Mouse (Mus musculus) forebrain, embryonic 10.5 days (tissue): Measurements from ENCODE around the gene Os9. TPM values are rescaled to one million over a fixed set of nuclear protein-coding genes. Genes with fewer than 3 reads are reported as not detected.
A peak's percentile ranks its signal among the peaks of the same experiment; 100 is the strongest.
"Not testable (repeated sequence)": the region's sequence is repeated elsewhere in the genome, so short reads cannot be mapped to it uniquely, and the experiment has no call there.

ENCODE experiments used
- DNase-seq: peaks from one replicate; pipeline ENCODE4 v3.0.0-alpha.2; 2017; ENCODE audit warnings: low spot score; ENCODE audit errors: extremely low spot score
- H3K27ac ChIP-seq: fragments of 300-500 bp; sonication (generic); 2 replicates; pipeline ENCODE4 v1.5.1; 2016; ENCODE audit warnings: mild to moderate bottlenecking
- H3K27me3 ChIP-seq: fragments of 300-500 bp; sonication (generic); 2 replicates; pipeline ENCODE4 v1.6.1; 2016; ENCODE audit warnings: mild to moderate bottlenecking; ENCODE audit not compliant: poor library complexity, severe bottlenecking
- H3K36me3 ChIP-seq: fragments of 300-500 bp; sonication (generic); replicated peaks from 2 replicates; pipeline ENCODE4 v1.6.1; 2016; ENCODE audit warnings: mild to moderate bottlenecking, moderate library complexity
- H3K4me1 ChIP-seq: fragments of 300-500 bp; sonication (generic); 2 replicates; pipeline ENCODE4 v1.6.1; 2016
- H3K4me3 ChIP-seq: fragments of 300-500 bp; sonication (generic); 2 replicates; pipeline ENCODE4 v1.5.1; 2016; ENCODE audit warnings: mild to moderate bottlenecking, moderate library complexity
- H3K9me3 ChIP-seq: fragments of 300-500 bp; sonication (generic); 2 replicates; pipeline ENCODE4 v1.6.1; 2016; ENCODE audit warnings: mild to moderate bottlenecking, moderate library complexity
- WGBS: fragments of 180-500 bp; shearing (Covaris S2); methylation state at CpG from one replicate; pipeline ENCODE4 v1.1.7; 2016; 5-methylcytosine and 5-hydroxymethylcytosine counted together
- polyA plus RNA-seq: library from polyadenylated mRNA; unstranded; fragments of >200 nt; fragmentation: Nextera tagmentation; extraction: Ambion mirVana; gene quantifications from 2 replicates; pipeline ENCODE4 v1.2.1, GENCODE M21; 2016

Os9 gene
- polyA plus RNA-seq, 1 experiment from 2014 or later: 54.2 TPM

- Histone ChIP-seq H3K27ac (no peak overlapping the region), H3K36me3 (no peaks in the 10 kb centered on the region), H3K27me3 (no peaks in the 10 kb centered on the region), H3K4me1 (peaks cover 5% of the 10 kb centered on the region; the same call in 1 of the 2 replicates), H3K4me3 (no peak overlapping the region), H3K9me3 (no peaks in the 10 kb centered on the region)
- DNase-seq: no peak
- WGBS: 90% methylated on average over 11 of the region's 11 CpGs
Observed at GRCm38 (mm10) chr10:127140971-127141370, 20.0 kb upstream of the Os9 start.

DNA sequence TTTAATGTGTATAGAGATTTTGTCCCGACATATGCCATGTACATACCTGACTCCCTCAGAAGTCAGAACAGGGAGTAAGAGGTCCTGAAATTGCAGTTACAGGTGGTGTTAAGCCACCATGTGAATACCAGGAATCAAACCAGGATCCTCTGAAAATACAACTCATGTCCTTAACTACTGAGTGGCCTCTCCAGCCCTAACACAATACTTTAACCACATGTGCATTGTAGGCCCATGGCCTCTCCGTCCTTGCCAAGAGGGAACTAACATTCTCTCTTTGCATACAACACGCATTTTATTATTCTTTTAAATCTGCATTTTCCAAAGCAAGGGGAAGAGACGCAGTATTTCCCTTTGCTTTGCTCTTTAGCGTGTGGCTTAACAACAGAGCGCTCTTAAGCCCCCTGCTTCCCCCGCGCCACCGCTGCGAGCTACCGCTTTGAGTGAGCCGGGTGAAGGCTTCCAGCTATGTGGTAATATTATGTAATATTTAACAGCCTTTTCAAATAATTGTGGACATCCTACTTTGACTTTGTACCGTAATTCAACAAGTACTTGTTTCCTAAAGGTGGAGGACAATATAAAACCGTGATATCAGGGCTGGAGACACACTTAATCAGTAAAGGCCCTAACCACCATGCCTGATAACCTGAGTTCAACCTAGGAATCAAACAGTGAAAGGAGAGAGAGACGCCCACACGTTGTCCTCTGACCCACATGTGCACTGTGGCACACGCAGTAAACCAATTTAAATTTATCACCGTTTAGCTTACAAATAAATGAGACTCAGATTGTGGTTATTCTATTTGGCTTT lies 17.6 kb upstream of the Os9 start:
- Histone ChIP-seq H3K9me3 (no peaks in the 10 kb centered on the region), H3K4me3 (no peak overlapping the region), H3K36me3 (no peaks in the 10 kb centered on the region), H3K27ac (no peak overlapping the region), H3K4me1 (no peaks in the 10 kb centered on the region; the same call in 1 of the 2 replicates), H3K27me3 (no peaks in the 10 kb centered on the region)
- DNase-seq: no peak
- 92% methylated on average over 18 of the region's 18 CpGs for WGBS

GRCm38 (mm10) chr10:127137896-127138295 lies 17.0 kb upstream of the Os9 start:
- Histone ChIP-seq H3K27ac (no peak overlapping the region), H3K4me1 (no peaks in the 10 kb centered on the region; the same call in 1 of the 2 replicates), H3K9me3 (no peaks in the 10 kb centered on the region), H3K4me3 (no peak overlapping the region), H3K27me3 (no peaks in the 10 kb centered on the region), H3K36me3 (no peaks in the 10 kb centered on the region)
- WGBS: 91% methylated on average over 3 of the region's 3 CpGs
- DNase-seq: no peak

DNA sequence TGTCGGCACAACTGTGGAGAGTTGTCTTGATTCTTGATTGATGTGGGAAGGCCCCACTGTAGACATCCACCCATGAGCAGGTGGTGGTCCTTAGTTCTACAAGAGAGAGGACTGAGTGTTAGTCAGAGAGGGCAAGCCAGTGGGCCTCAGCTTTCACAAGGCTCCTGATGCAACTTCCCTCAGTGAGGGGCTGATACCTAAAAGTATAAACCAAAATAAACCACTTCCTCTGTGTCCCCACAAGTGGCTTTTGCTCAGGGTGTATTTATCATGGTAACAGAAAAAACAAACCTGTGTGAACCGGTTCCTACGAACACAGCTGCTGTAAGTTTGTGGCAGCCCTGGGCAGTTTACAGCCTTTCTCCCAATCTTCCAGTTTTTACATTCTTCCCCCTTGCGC lies 15.6 kb upstream of the Os9 start:
- Histone ChIP-seq H3K27ac (no peak overlapping the region), H3K4me1 (peaks cover 5% of the 10 kb centered on the region; the same call in 1 of the 2 replicates), H3K36me3 (no peaks in the 10 kb centered on the region), H3K27me3 (no peaks in the 10 kb centered on the region), H3K4me3 (no peak overlapping the region), H3K9me3 (no peaks in the 10 kb centered on the region)
- WGBS: 91% methylated on average over 4 of the region's 4 CpGs
- DNase-seq: no peak

DNA sequence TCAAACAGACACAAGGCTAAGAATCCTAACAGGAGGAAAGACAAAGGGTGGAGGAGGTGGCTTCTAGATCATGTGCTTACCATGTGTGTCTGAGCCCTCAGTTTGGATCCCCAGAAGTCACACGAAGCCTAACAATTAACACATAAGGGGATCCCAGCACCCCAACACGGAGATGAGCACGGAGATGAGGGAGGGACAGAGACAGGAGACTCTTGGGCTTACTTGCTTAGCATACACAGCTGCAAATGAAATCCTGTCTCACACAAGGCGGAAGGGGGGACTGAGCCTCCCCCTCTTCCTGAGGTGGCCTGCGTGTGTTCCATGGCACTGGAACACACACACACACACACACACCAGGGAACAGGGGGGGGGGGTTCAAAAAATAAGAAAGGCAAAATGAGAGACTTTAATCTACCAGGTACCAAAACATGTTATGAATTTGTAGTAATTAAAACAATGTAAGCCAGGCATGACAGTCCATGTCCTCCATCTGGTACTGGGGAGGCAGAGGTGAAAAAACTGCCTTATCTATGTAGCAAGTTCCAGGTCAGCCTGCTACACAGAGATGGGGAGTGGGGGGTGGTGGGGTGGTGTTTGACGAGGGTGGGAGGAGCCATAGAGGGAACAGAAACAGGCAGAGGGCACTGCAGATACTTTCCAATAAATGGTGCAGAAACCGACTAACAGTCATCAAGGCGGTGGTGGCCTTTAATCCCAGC lies 14.3 kb upstream of the Os9 start:
- no peaks in the 10 kb centered on the region for H3K27me3 ChIP-seq
- 60% methylated on average over 8 of the region's 8 CpGs for WGBS
- no peak overlapping the region for H3K4me3 ChIP-seq
- no peaks in the 10 kb centered on the region for H3K9me3 ChIP-seq
- H3K4me1 ChIP-seq: peaks cover 5% of the 10 kb centered on the region; the same call in 1 of the 2 replicates
- no peak for DNase-seq
- no peak overlapping the region for H3K27ac ChIP-seq
- no peaks in the 10 kb centered on the region for H3K36me3 ChIP-seq

GRCm38 (mm10) chr10:127134394-127135035 lies 13.6 kb upstream of the Os9 start:
- 88% methylated on average over 3 of the region's 3 CpGs for WGBS
- not testable (repeated sequence) for H3K27me3 ChIP-seq, H3K36me3 ChIP-seq, H3K4me3 ChIP-seq, H3K27ac ChIP-seq, H3K4me1 ChIP-seq, H3K9me3 ChIP-seq, DNase-seq

DNA sequence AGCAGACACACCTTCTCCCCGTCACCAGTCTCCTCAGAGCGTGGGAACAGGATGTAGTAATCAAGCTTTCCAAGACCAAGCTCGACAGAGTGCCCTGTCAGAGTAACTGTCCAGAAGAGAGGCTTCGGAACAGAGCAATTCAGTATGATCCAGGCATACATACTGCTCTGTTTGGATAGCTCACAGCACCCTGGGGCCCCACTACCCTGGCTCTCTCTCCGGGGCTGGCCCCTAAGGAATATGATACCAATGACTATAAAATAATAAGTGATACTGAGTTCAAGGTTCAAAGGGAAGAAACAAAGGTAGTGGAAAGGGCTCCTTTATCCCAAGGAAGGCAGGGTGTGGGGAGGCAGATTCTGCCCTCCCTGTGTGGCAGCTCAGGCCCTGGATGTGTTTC lies 11.5 kb upstream of the Os9 start:
- Histone ChIP-seq H3K27ac (no peak overlapping the region), H3K4me3 (no peak overlapping the region), H3K36me3 (no peaks in the 10 kb centered on the region), H3K4me1 (peaks cover 5% of the 10 kb centered on the region; the same call in 1 of the 2 replicates), H3K27me3 (no peaks in the 10 kb centered on the region), H3K9me3 (no peaks in the 10 kb centered on the region)
- DNase-seq: no peak
- 75% methylated on average over 5 of the region's 5 CpGs for WGBS

DNA sequence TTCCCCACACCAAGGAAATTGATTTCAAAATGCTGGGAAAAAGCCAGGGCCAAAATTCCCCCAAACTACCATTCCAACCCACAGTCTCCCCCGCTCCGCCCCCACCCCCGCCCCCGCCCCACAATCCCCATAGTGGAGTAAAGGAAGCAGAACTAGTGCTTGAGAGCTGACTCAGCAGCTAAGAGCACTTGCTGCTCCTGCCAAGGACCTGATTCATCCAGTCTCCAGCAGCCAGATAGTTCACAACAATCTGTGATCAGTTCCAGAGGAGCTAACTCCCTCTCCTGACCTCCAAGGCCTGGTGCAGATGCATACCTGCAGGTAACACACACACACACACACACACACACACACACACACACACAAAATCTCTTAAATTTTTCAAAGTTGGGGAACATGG lies 8.5 kb upstream of the Os9 start:
- 66% methylated on average over 4 of the region's 4 CpGs for WGBS
- no peak overlapping the region for H3K4me3 ChIP-seq
- DNase-seq: no peak

GRCm38 (mm10) chr10:127127711-127128279 lies 6.9 kb upstream of the Os9 start:
- 86% methylated on average over 7 of the region's 7 CpGs for WGBS
- no peak for DNase-seq
- no peaks in the 10 kb centered on the region for H3K9me3 ChIP-seq

More for the DNA sequence above, 8.5 kb upstream of the Os9 start:
- Histone ChIP-seq H3K36me3 (no peaks in the 10 kb centered on the region), H3K4me1 (0 out of 2 replicates have a peak, but pooled peaks cover 5% of the 10 kb centered on the region), H3K9me3 (no peaks in the 10 kb centered on the region), H3K27ac (no peak overlapping the region), H3K27me3 (no peaks in the 10 kb centered on the region)

DNA sequence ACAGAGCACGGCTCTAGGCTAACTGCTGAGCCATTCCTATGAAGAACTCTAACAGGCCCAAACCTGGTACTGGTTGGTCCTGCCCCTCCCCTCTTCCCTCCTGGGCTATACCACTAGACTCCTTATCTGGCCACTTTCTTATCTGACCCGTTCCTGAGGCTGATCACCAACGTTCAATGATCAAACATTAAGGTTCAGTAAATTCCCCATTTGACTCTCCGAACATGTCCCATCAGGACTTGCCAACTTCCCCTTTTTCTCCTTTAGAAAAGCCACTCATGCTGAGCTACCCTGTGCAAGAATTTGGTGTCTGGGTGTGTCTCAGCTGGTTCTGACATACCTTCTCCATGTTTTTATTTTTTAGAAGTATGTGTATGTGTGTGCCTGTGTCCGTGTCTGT lies 5.6 kb upstream of the Os9 start:
- Histone ChIP-seq H3K27me3 (no peaks in the 10 kb centered on the region), H3K4me1 (peaks cover 18% of the 10 kb centered on the region), H3K9me3 (no peaks in the 10 kb centered on the region), H3K4me3 (no peak overlapping the region), H3K27ac (no peak overlapping the region), H3K36me3 (no peaks in the 10 kb centered on the region)
- DNase-seq: no peak
- 87% methylated on average over 5 of the region's 5 CpGs for WGBS

More at GRCm38 (mm10) chr10:127127711-127128279, 6.9 kb upstream of the Os9 start:
- Histone ChIP-seq H3K27me3 (no peaks in the 10 kb centered on the region), H3K4me3 (no peak overlapping the region), H3K36me3 (no peaks in the 10 kb centered on the region), H3K27ac (no peak overlapping the region), H3K4me1 (peaks cover 12% of the 10 kb centered on the region)

DNA sequence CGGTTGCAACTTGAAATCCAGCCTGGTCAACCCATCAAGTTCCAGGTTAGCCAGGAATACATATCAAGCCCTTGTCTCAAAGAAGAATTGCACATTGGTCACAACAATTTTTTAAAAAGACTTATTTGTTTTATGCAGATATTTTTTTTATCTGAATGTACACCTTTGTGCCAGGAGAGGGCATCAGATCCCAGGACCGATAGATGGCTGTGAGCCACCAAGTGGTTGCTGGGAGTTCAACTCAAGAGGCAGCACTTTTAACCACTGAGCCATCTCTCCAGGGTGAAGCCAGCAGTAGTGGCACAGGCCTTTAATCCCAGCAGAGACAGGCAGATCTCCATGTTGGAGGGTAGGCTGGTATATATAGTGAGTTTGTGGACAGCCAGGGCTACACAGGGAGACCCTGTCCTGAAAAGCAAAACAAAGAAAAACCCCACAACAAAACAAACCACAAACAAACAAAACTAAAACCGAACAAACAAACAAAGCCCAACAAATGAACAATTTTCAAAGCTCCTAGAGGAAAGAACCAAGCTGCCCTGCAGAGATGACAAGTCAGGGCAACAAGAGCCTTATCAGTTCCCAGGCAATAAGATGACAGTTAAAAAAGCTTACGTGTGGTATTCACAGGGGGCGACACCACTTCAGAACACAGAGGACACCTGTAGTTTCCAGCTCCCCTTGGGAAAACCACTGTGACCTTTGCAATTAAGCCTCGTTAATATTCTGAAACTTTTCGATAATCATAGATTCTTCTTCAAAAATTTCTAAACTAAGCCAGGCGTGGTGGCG lies 4.5 kb upstream of the Os9 start:
- H3K27ac ChIP-seq: no peak overlapping the region

DNA sequence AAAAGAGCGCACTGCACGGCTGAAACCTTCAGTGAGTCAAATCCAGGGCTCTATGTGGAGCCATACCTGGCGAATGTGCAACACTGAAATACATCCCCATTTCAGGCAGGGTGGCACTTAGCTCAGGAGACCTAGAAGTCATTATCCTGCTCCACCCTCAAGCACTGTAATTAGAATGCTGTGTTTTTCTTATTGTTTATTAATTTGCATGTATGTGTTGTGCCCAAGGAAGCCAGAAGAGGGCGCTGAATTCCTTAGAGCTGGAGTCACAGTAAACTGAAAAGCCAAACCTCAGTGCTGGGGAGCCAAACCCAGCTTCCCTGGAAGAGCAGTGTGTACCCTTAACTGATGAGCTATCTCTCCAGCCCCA lies 2.5 kb upstream of the Os9 start:
- H3K27ac ChIP-seq: peak overlapping the region; percentile 20; the same call in 1 of the 2 replicates

More for the DNA sequence above, 4.5 kb upstream of the Os9 start:
- WGBS: 76% methylated on average over 9 of the region's 9 CpGs
- H3K27me3 ChIP-seq: no peaks in the 10 kb centered on the region
- no peaks in the 10 kb centered on the region for H3K9me3 ChIP-seq
- no peak overlapping the region for H3K4me3 ChIP-seq
- peak; percentile 21 for DNase-seq
- no peaks in the 10 kb centered on the region for H3K36me3 ChIP-seq
- peaks cover 22% of the 10 kb centered on the region for H3K4me1 ChIP-seq

More for the DNA sequence above, 2.5 kb upstream of the Os9 start:
- H3K9me3 ChIP-seq: no peaks in the 10 kb centered on the region
- DNase-seq: peak; percentile 52
- H3K4me1 ChIP-seq: peaks cover 29% of the 10 kb centered on the region
- 10% methylated on average over 4 of the region's 4 CpGs for WGBS
- H3K4me3 ChIP-seq: peak overlapping the region; percentile 44
- H3K27me3 ChIP-seq: no peaks in the 10 kb centered on the region
- peaks cover 11% of the 10 kb centered on the region for H3K36me3 ChIP-seq
